Mouse (Mus musculus) T-helper 1 cell (primary cell): ENCODE results near the gene Gse1.

Experiments used
- in situ Hi-C: fragments of 300-600 bp; cut with MboI, MseI; formaldehyde crosslinking; loops from one replicate; pipeline ENCODE4 v1.15.1; 2025; ENCODE audit warnings: high pct_unique_total_duplicates

The Gse1 gene

DNA sequence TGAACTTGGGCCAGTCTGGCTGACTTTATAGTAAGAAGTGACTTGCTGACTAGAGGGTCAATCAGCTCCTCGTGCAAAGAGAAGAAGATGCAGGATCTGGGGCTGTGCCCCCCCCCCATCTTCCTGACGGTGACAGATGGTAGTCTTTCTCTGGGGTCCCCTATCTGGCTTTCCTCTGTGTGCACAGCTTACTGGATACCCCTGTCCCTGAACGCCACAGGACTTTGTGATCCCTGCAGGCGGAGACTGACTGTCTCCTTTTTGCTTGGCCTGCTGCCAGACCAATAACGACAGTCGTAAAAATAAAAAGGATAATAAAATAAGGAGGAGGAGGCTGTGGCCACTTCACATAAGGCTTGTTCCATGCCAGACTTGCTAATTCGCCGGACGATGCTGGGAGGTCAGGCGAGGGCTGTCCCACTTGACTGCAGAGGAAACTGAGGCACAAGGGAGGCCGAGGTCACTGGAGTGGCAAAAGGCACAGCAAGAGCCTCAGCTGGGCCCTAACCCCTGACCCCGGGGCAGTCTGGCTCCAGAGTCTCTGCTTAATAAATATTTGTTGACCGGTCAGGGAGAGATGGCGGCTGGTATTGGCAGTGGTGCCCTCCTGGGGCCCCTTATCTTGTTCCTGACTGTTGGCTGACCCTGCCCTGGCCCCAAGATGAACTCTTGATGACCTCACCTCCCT is 264.1 kb downstream of the Gse1 start:
- in situ Hi-C loops: loop anchor here (10.0 kb wide), 1 partner anchor 552 kb away; no protein-coding TSS in a partner anchor

DNA sequence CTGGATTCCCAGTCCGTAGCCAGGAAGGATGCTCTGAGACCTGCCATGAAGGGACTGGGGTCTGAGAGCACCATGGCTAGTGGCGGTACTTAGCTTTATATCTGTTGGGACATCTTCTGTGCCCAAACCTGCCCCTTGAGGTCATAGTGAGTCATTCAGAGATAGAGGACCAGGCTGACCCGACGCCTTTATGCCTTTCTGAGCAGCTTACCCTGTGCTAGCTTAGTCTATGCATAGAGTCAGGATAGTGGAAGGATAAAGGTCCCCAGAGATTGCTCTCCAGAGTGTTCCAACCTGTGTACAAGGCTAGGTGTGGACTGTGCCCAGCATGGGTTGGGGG is 264.6 kb downstream of the Gse1 start:
- in situ Hi-C loops: loop anchor here (10.0 kb wide), 1 partner anchor 552 kb away; no protein-coding TSS in a partner anchor

DNA sequence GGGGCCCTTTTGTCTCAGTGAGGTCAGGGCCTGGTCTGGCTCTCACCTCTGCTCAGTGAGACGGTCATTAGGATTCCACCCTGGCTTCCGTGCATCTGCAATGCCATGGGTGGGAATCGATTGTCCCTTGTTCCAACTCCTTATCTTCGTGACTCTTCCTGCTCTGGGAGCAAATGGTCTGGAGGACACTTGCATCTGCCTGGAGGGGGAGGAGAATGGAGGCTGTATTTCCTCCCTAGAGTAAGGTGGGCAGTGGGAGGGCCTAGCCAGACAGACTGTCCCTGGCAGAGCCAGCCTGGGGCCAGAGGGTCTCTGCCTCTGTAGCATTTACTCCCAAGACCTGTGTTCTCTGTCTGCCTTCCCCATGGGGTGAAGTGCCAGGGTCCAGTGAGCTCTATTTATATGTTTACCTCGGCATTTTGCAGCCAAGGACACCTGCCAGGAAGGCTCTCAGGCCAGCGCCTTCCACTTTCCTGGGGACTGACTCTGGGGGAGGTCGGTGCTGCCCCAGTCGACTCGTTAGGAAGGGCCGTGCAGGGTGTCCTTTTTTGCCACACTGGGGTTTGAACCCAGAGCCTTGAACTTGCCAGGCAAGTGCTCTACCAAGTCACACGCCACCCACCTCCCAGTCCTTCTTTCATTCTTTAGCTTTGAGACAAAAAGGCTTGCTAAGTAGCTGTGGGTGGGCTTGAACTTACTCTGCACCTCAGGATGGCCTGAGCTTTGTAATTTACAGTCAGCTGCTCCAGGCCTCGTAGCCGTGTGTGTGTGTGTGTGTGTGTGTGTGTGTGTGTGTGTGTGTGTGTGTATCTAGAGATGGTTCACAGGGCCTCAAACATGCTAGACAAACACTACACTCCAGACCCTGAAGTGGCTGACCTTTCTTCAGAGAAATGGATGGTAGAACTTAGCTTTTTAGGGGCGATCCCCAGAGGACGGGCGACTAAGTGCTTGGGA is 265.5 kb downstream of the Gse1 start:
- in situ Hi-C loops: loop anchor here (10.0 kb wide), 1 partner anchor 551 kb away; no protein-coding TSS in a partner anchor

DNA sequence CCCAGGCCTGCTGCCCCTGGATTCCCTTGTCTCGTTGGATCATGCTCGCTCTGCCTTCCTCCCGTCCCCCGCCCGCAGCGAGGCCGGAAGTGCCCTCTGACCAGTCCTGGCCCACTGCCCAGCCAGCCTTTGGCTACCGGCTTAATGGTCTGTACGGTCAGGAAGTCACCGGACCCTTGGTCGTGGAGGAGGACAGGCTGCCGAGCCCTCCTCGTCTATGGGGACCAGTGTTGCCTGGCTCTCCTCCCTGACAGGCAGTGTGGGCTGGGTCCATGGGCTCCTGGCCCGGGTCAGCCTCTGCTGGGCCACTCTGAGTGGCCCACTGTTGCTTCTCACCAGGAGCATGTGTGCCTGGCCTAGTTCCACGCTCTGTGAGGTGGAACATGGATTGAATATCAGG is 266.6 kb downstream of the Gse1 start:
- in situ Hi-C loops: loop anchor here (10.0 kb wide), 1 partner anchor 550 kb away; no protein-coding TSS in a partner anchor

DNA sequence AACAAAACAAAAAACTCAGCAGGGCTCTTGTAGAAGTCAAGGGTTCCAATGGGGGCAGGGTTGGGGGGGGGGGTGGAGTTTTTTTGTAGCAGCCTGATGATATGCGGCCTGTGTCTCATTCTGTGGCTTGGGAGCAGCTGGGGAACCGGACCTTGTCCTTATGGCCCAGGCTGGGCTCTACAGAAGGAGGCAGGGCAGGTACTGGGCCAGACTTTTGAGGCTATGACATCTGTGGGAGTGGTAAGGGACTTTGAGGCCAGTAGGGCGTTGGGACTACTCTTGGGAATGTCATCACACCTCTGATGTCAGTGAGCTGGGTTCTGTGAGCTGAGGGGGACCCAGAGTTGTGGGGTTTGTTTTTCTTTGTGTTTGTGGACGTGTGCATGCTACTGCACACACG is 267.2 kb downstream of the Gse1 start:
- in situ Hi-C loops: loop anchor here (10.0 kb wide), 1 partner anchor 549 kb away; no protein-coding TSS in a partner anchor

DNA sequence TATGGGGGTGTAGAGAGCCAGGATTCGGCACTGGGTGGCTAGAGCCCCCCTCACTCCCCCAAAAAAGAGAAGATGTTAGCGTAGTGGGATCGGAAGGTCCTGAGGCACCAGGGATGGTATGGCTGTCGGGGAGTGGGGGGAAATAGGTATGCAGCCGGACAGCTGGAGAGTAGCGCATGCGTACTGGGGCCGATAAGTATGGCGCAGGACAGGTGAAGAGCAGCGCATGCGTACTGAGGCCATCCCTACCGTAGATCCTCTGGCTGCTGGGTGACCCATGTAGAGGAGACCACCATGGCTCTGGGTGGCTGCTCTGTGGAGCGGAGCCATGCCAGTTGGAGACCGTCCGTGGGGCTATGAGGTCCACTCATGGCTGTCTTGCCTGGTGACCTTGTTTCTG is 268.2 kb downstream of the Gse1 start:
- in situ Hi-C loops: loop anchor here (10.0 kb wide), 1 partner anchor 548 kb away; no protein-coding TSS in a partner anchor

DNA sequence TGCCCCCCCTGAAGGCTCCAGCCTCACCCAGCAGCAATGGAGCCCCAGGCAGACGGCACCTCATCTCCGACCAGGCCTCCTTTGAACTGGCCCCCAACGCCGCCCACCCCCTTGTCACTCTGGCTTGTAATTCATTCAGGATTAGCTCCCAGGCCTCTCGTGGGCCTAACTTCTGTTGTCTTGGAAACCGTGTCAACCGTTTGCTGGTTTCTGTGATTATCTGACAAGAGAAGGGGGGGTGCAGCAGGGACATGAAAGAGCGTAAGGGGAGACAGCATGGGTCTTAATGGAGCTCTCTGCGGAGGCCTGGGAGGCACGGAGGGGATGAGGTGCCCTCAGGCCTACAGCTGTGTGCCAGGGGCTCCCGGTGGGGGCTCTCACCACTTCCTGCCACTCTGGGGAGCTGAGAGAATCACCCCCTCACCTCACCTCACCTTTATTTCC is 269.3 kb downstream of the Gse1 start:
- in situ Hi-C loops: loop anchor here (10.0 kb wide), 1 partner anchor 547 kb away; no protein-coding TSS in a partner anchor

DNA sequence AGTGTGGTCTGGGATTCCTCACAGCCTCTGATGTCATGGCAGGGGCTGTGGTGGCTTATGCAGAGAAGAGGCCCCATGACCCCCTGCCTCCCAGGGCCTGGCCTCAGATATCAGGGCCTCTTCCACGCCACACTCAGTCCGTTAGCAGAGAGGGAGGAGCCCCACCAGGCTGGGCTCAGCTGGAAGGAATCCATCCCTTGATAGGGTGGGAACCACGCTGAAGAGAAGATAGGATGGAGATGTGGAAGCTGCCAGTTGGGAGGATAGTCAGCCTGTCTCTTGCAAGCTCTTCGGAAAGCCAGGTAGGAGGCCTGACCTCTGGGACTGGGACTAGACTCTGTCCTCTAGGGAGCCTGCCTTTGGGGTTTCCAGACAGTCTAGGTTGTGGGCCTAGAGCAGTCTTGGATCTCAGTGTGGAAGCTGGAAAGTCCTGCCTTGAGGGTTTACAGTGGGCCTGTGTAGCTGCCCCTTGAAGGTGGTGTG is 270.1 kb downstream of the Gse1 start:
- in situ Hi-C loops: loop anchor here (10.0 kb wide), 1 partner anchor 546 kb away; no protein-coding TSS in a partner anchor

DNA sequence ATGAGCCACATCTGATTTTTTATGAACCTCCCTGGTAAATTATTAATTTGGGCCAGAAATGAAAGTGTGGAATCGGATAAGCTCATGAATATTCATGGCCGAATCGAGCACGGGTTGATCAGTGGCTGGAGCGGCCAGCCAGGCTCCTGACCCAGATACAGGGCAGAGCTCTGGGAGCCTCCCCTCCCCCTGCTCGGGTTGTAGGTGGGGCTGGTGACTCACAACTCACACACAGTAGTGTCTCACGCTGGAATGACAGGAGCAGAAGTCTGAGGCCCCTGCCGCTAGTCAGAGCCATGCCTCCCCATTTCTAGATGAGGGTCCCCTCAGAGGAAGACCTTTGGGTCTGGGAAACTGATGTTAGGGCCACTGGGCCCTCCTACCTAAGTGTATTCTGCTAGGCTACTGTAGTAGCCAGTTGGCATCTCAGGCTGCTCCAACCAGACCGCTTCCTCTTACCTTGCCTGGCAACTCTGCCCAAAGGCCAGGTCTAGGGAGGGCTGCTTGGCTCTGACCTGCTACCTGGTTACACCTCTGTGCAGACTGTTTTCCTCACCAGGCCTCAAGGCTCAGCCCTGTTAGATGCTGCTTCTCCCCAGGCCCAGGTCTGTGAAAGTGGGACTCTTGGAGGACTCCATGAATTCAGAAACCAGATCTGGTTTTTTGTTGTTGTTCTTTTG is 270.8 kb downstream of the Gse1 start:
- in situ Hi-C loops: loop anchor here (10.0 kb wide), 1 partner anchor 546 kb away; no protein-coding TSS in a partner anchor

DNA sequence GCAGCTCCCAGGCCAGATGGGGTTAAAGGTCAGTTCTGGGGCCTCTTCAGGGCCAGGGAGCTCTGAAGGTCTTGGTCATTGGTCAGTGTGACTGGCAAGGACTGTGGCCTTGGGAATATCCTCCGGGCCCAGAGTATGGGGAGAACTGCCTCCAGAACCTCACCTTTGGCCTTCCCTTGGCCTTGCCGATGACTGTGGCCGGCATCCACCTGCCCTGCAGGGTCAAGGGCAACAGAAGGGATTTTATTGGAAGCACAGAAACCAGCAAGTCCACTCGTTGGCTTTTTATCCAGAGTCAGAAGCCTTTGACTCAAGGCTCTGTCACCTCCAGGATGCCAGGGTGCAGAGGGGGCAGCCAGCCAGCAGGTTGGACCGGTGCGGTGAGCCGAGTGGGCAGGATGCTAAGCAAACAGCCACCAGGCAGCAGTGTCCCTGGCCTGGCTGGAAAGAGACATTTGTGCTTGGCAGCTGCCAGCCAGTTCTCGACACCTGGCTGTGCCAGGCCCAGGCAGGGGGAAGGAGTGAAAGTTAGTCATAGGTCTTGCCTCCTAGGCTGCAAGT is 272.5 kb downstream of the Gse1 start:
- in situ Hi-C loops: no loop called here

DNA sequence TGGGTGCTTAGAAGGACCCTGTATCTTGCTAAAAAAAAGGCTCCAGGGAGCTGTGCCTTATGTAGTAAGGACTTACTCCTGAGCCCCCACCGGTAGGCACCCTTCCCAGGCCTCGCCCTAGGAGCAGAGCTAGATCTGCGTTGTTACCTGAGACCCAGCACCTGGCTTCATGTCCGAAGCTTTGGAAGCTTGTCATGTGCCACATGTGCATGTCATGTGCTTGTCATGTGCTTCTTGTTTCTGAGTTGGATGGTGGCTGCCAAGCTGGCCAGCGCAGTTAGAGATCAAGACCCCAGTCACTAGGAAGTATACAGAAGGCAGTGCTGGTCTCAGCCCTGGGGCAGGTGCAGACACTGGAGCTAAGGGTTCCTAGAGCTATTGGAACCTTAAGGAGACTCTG is 273.2 kb downstream of the Gse1 start:
- in situ Hi-C loops: no loop called here

DNA sequence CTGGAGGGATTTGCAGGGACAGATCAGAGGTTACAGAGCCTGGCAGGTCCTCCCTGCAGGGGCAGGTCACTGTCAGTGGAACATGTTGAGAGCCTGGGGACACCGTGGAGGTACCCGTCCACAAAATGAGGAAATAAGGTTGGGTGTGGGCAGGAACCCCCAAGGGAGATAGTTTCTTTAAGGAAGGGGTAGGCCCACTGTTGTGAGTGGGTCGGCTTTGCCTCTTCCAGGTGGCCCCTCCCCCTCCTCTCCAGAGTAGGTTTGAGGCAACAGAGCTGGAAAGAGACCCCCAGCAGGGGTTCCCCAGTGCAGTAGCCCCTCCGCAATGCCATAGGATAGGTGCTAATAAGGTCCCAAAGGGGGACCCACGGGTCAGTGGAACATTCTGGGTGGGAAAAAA is 274.2 kb downstream of the Gse1 start:
- in situ Hi-C loops: no loop called here

DNA sequence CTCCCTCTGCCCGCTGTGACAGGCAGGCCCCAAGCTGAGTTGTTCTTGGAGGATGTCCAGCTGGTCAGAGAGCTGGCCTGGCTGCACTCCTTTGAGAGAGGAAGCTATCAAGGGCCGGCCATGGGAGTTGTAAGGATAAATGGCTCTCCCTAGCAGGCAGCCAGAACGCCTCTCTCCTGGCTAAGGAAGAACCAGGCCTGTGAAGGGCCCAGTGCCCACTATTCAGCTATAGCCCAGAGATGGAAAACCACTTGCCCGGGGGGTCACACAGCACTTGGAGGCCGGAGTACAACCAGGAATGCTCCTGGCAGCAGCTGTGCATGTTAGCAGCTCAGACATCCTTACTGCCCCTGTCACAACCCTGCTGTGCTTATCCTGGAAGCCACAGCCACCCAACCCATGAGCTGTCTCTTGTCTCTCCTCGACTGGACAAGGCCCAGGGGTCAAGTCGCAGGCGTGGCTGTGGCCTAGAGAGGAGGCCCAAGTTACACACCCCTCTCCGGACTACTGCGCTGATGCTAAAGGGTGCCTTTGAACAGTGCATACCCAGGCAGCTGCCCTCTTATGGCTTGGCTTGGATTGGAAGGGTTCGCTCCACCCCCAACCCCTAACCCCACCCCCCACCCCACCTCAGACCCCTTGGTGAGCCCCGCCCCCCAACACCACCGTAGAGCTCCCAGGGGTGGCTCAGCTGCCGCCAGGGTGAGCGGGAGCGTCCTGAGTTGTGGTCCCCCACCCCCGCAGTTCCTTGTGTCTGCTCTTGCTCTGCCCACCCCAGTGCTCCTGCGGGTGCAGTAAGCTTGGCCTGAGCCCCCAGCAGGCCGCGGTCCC is 276.2 kb downstream of the Gse1 start:
- in situ Hi-C loops: no loop called here

DNA sequence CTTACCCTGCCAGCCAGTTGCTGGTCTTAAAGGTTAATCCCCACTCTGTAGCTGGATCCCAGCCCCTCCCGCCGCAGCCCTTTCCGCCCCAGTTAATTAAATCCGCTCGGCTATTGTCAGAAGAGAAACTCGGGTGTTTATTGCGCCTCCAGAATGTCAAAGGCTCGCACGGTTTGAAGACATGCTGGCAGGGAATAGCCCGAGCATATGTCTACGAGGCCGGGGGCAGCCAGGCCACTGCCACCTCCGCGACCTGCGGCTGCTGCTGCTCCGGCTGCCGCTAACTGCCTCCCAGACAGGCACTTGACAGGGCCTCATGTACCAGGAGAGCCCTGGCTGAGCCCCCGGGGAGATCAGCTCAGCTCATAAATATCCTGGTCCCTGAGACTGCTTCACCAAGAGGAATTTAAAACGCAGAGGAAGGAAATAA is 276.8 kb downstream of the Gse1 start:
- in situ Hi-C loops: no loop called here

DNA sequence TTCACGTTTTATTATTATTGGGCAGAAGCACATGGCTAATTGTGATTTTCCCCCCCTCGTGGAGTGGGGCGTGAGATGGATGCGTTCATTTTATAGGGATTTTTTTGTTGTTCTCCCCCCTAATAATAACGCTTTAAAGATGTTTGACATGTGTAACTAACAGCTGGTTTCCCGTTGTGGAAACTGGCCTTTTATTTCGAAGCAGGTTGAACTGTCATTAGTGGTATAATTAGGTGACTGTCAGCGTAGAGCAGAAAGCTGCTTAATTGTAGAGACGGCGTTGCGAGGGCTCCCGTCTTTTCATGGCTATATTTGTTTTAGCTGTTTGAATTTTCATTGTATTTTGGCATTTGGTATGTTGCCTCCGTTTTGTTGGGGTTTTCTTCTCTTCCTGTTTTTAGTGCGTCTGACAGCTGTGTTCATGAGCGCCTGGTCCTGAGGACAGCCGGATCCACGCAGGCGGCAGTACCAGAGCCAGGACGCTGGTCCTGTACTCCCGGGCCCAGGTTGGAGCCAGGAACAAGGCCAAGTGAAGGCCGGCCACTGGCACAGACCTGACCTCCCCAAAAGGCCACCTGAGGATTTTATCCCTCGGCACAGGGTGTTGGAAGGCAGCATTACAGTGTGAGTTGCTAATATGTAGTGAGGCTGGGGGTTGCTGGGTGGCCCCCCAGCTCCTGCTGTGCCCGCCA is 277.5 kb downstream of the Gse1 start:
- in situ Hi-C loops: no loop called here

DNA sequence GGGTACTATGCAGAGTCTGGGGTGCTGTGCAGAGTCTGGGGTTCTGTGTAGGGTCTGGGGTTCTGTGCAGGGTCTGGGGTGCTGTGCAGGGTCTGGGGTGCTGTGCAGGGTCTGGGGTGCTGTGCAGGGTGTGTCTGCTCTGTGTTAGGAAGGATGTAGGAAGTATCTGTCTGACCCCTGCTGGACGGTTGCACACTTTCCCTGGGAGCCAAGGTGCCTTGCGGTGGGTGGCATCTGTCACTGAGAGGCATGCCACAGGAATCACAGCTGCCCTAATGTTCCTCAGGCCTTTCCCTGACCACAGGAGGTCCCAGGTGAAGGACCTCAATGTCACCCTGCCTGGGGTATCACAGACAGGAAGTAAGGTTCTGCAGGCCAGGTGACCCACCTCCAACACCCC is 278.3 kb downstream of the Gse1 start:
- in situ Hi-C loops: no loop called here

DNA sequence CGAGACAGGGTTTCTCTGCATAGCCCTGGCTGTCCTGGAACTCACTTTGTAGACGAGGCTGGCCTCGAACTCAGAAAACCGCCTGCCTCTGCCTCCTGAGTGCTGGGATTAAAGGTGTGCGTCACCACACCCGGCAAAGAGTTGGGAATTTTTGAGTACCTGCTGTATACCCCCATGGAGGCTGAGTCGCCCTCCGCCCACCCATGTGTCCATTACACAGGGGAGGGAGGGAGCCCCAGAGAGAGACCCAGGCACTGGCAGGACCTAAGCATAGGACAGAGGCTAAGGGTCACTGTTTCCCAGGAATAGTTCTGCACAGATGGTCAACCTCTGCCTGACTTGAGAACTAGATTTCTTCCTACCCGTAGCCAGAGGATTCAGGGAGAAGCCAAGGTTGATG is 279.0 kb downstream of the Gse1 start:
- in situ Hi-C loops: no loop called here

DNA sequence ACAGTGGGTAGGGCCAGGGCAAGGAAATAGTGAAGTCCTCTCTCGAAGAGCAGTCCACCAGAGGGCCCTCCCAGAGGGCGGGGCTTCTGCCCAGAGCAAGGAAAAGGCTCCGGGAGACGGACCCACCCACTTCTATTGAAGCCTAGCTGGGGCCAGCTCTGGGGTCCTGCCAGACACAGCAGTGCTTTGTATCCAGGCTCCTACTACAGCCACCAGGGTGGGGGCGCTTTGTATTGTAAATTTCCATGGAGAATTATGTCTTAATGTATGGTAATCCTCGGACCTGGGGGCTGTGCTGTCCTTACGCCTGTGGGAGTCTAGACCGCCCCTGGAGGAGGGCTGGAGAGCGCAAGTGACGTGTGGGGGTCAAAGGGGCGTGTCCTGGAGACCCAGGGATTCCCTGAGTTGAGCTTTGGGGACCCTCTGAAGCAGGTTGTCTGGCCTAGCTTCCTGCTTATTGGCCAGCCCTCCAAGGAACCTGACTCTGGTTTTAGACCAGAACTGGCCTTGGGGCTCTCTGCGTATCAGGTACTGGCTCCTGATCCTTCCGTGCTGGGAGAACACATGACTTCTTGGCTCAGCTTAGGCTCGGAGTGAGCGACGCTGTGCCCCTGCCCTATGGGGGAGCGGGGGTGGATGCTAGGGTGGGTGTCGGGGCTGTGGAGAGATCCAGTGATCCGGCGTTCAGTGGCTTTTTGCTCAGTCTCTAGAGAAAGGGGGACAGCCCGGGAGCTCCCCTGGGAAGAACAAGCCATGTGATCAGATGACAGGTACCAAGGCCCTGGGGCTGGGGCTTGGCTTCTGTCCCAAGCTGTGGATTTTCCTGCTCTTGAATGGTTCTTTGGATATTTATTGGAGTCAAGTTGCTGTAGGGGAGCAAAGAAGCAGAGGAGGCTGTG is 281.1 kb downstream of the Gse1 start:
- in situ Hi-C loops: no loop called here

DNA sequence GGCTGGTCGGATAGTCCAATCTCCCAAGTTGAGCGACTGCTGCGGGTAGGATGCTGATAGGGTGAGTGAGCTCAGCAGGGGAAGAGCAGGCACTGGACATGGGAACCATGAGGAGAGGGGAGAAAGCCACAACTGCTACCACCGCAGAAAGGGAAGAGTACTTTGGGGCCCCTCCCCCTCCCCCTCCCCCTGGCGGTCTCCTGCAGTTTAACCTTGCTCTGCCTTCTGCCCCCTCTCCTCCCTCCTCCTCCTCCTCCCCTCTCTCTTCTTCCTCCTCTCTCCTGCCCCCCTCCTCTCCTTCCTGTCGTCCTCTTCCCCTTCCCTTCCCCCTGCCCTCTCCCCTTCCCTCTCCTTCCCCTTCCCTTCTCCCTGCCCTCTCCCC is 281.8 kb downstream of the Gse1 start:
- in situ Hi-C loops: no loop called here
